Mouse (Mus musculus): ENCODE data around the gene Tm6sf2. TPM values are rescaled to one million over a fixed set of nuclear protein-coding genes. Genes with fewer than 3 reads are reported as not detected.

Tm6sf2 gene
- total RNA-seq (2023), result not detected in 2 replicates

DNA sequence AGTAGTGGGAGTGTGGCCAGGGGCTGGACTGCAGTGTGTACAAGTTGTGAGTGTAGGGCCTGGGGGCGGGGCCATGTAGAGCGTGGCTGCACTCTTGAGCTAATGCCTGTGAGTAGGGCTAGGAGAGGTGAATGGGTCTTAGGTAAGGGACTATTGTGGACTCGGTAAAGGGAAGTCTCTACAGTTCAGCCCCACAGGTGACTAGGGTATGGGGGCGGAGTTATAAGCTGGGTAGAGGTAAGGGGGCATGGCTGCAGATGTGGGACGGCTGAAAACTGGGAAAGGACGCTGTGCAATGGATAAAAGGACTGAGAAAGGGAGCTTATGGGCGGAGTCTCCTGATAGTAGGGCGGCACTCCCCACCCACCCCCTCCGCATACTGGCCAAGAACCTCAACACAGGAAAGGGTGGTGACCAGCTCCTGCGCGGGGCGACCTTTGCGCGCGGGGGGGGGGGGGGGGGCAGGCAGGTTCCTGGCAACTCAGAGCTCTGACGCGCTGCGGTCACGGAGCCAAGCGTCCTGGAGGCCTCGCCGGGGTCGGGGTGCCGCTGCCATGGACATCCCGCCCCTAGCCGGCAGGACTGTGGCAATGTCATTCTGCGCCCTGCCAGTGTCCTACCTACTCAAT is at the start of gene Tm6sf2:
Gene Tm6sf2, plus strand, starts transcription at position 484 of the 629 bp plus-strand sequence.

GRCm38 (mm10) chr8:70042583-70043455 is 29.9 kb upstream of the Tm6sf2 start, which contains the start of the genes Mau2 and Sugp1:
Gene Mau2, minus strand, starts transcription at chr8:70042734.
Gene Sugp1, plus strand, starts transcription at chr8:70042813.

DNA sequence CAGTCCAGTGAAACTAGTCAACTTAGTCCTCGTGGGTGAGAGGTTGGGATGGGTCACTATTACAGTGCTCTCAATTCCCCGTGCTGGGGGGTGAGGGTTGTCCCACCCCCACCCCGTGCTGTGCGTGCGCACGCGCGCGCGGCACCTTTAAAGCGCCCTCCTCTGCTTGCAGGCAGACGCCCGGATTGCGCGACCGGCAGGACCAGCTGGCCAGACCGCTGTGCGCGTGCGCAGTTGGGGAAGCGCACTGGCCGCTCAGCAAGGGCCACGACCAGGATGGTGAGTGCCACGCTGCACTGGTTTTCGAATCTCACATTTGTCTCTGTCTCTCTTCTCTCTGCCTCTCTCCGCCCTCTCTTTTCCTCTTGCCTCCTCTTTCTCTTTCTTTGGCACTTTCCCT is 10.6 kb downstream of the Tm6sf2 start, which contains the start of gene Hapln4:
Gene Hapln4, plus strand, starts transcription at position 173 of the 400 bp plus-strand sequence.

GRCm38 (mm10) chr8:70120667-70121066 is 47.9 kb downstream of the Tm6sf2 start, which contains the start of gene Ncan:
Gene Ncan, minus strand, starts transcription at chr8:70120873.

Other genes starting within 250 kb of the Tm6sf2 start
- 0.50 and 1.5 TPM in 2 replicates for gene Pbx4, start 240.4 kb upstream of the Tm6sf2 start, total RNA-seq (2023)
- not detected in 2 replicates for gene Cilp2, start 185.2 kb upstream of the Tm6sf2 start, total RNA-seq (2023)
- 0.79 and 1.6 TPM in 2 replicates for gene Tssk6, start 170.7 kb upstream of the Tm6sf2 start, total RNA-seq (2023)
- 51.7 and 65.8 TPM in 2 replicates for gene Ndufa13, start 170.4 kb upstream of the Tm6sf2 start, total RNA-seq (2023)
- gene Yjefn3, start 170.2 kb upstream of the Tm6sf2 start, total RNA-seq (2023), result not detected in 2 replicates
- 63.0 and 64.7 TPM in 2 replicates for gene Gatad2a, start 76.5 kb upstream of the Tm6sf2 start, total RNA-seq (2023)
- gene Mau2, start 30.2 kb upstream of the Tm6sf2 start, total RNA-seq (2023), result 87.4 and 122 TPM in 2 replicates
- 28.8 and 31.6 TPM in 2 replicates for gene Sugp1, start 30.1 kb upstream of the Tm6sf2 start, total RNA-seq (2023)
- gene Hapln4, start 10.5 kb downstream of the Tm6sf2 start, total RNA-seq (2023), result not detected in 2 replicates
- not detected in 2 replicates for gene Ncan, start 47.9 kb downstream of the Tm6sf2 start, total RNA-seq (2023)
- gene Nr2c2ap, start 58.4 kb downstream of the Tm6sf2 start, total RNA-seq (2023), result 7.5 and 11.2 TPM in 2 replicates
- 11.2 and 13.5 TPM in 2 replicates for gene Rfxank, start 66.2 kb downstream of the Tm6sf2 start, total RNA-seq (2023)
- gene Borcs8, start 66.6 kb downstream of the Tm6sf2 start, total RNA-seq (2023), result 27.0 and 35.6 TPM in 2 replicates
- gene Mef2b, start 66.8 kb downstream of the Tm6sf2 start, total RNA-seq (2023), result 0.95 and 1.1 TPM in 2 replicates
- 13.4 and 23.3 TPM in 2 replicates for gene Tmem161a, start 99.4 kb downstream of the Tm6sf2 start, total RNA-seq (2023)
- 1.9 and 2.1 TPM in 2 replicates for gene Slc25a42, start 139.4 kb downstream of the Tm6sf2 start, total RNA-seq (2023)
- 24.1 and 36.4 TPM in 2 replicates for gene Sugp2, start 161.3 kb downstream of the Tm6sf2 start, total RNA-seq (2023)
- gene Armc6, start 161.5 kb downstream of the Tm6sf2 start, total RNA-seq (2023), result 3.1 and 3.7 TPM in 2 replicates
- gene Homer3, start 209.9 kb downstream of the Tm6sf2 start, total RNA-seq (2023), result 7.0 and 8.6 TPM in 2 replicates
- 25.3 and 36.1 TPM in 2 replicates for gene Ddx49, start 229.6 kb downstream of the Tm6sf2 start, total RNA-seq (2023)
- gene Cope, start 229.6 kb downstream of the Tm6sf2 start, total RNA-seq (2023), result 80.2 and 91.6 TPM in 2 replicates
- not detected in 2 replicates for gene Cers1, start 242.9 kb downstream of the Tm6sf2 start, total RNA-seq (2023)

All from neutrophil, adult 65 days (primary cell).